Comparison of ENCODE assay signal across 18 mouse cellular contexts in the genomic region with DNA sequence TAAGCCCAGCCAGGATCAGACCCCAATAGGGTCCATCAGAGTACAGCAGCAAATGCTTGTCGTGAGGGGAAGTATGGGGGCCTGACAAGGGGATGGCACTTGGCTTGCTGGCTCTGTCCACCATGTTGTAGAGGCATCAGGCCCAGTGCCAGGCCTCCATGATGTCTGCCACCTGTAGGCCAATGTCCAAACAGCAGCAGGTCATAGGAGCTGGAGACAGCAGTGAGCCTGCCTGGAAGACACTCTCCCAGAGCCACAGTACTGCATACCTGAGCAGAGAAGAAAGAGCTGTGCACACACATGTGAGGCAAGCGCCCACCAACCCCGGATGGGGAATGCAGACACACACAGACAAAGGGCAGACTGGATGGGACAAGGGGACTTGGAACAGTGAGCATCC. TPM values are rescaled to one million over a fixed set of nuclear protein-coding genes. Genes with fewer than 3 reads are reported as not detected.
DNase-seq lines count a peak whose midpoint lies in the region; ATAC-seq and TF ChIP-seq lines count a peak whose summit lies in the region.
"Had no signal": no experiment of that assay in that cellular context is flagged by ENCODE, and none has a peak within 500 bp of the region (broad histone marks: within the 10 kb centered on the region; RNA-seq: fewer than 3 reads in every experiment).

No protein-coding gene starts in this region.

- 0 out of 2 replicates have a peak, but pooled peaks have one; percentile 20 for TF ChIP-seq CTCF in lung, embryonic 14.5 days (IDR thresholded peaks at IDR 0.05; ENCODE audit: low read depth)

- H3K4me1 ChIP-seq in kidney, embryonic 16.5 days (ENCODE audit: insufficient read depth, low read length): peaks cover 8% of the 10 kb centered on the region
- no peaks in the 10 kb centered on the region for H3K4me1 ChIP-seq in lung, embryonic 14.5 days (ENCODE audit: insufficient read depth)
- H3K4me1 ChIP-seq in embryonic facial prominence, embryonic 10.5 days: peaks cover 20% of the 10 kb centered on the region; the same call in 1 of the 2 replicates
- H3K4me1 ChIP-seq: heart, embryonic 13.5 days; limb, embryonic 12.5 days; neural tube, embryonic 12.5 days had no signal

- H3K27me3 ChIP-seq in kidney, embryonic 16.5 days (ENCODE audit: insufficient read depth, low read length): no peaks in the 10 kb centered on the region
- no peaks in the 10 kb centered on the region for H3K27me3 ChIP-seq in lung, embryonic 14.5 days (ENCODE audit: insufficient read depth, low read length)
- peaks cover 12% of the 10 kb centered on the region; the same call in 1 of the 2 replicates for H3K27me3 ChIP-seq in embryonic facial prominence, embryonic 10.5 days (replicated peaks; ENCODE audit: low read depth, poor library complexity, severe bottlenecking)
- H3K27me3 ChIP-seq: neural tube, embryonic 12.5 days had no signal

- H3K9me3 ChIP-seq in kidney, embryonic 16.5 days (ENCODE audit: low read length): no peaks in the 10 kb centered on the region
- H3K9me3 ChIP-seq in lung, embryonic 14.5 days (ENCODE audit: low read depth, low read length): no peaks in the 10 kb centered on the region
- H3K9me3 ChIP-seq in embryonic facial prominence, embryonic 10.5 days: no peaks in the 10 kb centered on the region
- H3K9me3 ChIP-seq: heart, embryonic 13.5 days; limb, embryonic 12.5 days; neural tube, embryonic 12.5 days had no signal

- no peak overlapping the region for H3K9ac ChIP-seq in kidney, embryonic 16.5 days (replicated peaks; ENCODE audit: low read length)
- H3K9ac ChIP-seq in lung, embryonic 14.5 days: no peak overlapping the region
- H3K9ac ChIP-seq: heart, embryonic 13.5 days; limb, embryonic 12.5 days; neural tube, embryonic 12.5 days had no signal

- H3K27ac ChIP-seq in kidney, embryonic 16.5 days (ENCODE audit: low read length): no peak overlapping the region
- H3K27ac ChIP-seq in lung, embryonic 14.5 days (ENCODE audit: low read depth): no peak overlapping the region
- H3K27ac ChIP-seq in embryonic facial prominence, embryonic 10.5 days (replicated peaks): no peak overlapping the region
- H3K27ac ChIP-seq: heart, embryonic 13.5 days; limb, embryonic 12.5 days; neural tube, embryonic 12.5 days had no signal

- no peak for ATAC-seq in kidney, embryonic 16.5 days (ENCODE audit: low FRiP score, low TSS enrichment)
- no peak for ATAC-seq in lung, embryonic 14.5 days (ENCODE audit: insufficient read depth)
- ATAC-seq: CD4-positive, CD25-positive, alpha-beta regulatory T cell, adult 4 months; forebrain, embryonic 16.5 days; hindbrain, embryonic 16.5 days had no signal

- no peak overlapping the region for H3K4me2 ChIP-seq in kidney, embryonic 16.5 days (replicated peaks; ENCODE audit: low read depth, low read length)
- no peak overlapping the region for H3K4me2 ChIP-seq in lung, embryonic 14.5 days
- H3K4me2 ChIP-seq: heart, embryonic 13.5 days; limb, embryonic 12.5 days; neural tube, embryonic 12.5 days had no signal

- peak; percentile 28 for DNase-seq in kidney, adult 11 months
- no peak for DNase-seq in lung, embryonic 14.5 days
- DNase-seq in lung, postnatal 36 days: no peak
- peak; percentile 33 for DNase-seq in ES-CJ7 (ENCODE audit: low read depth, low spot score)
- DNase-seq in kidney, postnatal 36 days: peak; percentile 35 to 70
- no peak for DNase-seq in embryonic facial prominence, embryonic 10.5 days (ENCODE audit: low spot score)
- DNase-seq: heart, postnatal 36 days; right cerebral cortex, postnatal 25 days; thymus, postnatal 25 days had no signal

- no peaks in the 10 kb centered on the region for H3K36me3 ChIP-seq in kidney, embryonic 16.5 days (ENCODE audit: insufficient read depth, low read length)
- no peaks in the 10 kb centered on the region for H3K36me3 ChIP-seq in lung, embryonic 14.5 days (ENCODE audit: insufficient read depth)
- H3K36me3 ChIP-seq in embryonic facial prominence, embryonic 10.5 days (replicated peaks): no peaks in the 10 kb centered on the region
- H3K36me3 ChIP-seq: heart, embryonic 13.5 days; limb, embryonic 12.5 days; neural tube, embryonic 12.5 days had no signal

- WGBS in kidney, embryonic 16.5 days: 84% methylated on average over 3 of the region's 3 CpGs
- WGBS in lung, embryonic 14.5 days: 66% methylated on average over 3 of the region's 3 CpGs
- 86% methylated on average over 3 of the region's 3 CpGs for WGBS in embryonic facial prominence, embryonic 10.5 days

- no peak overlapping the region for H3K4me3 ChIP-seq in kidney, embryonic 16.5 days (ENCODE audit: low read length)
- no peak overlapping the region for H3K4me3 ChIP-seq in lung, embryonic 14.5 days (ENCODE audit: low read depth, low read length)
- H3K4me3 ChIP-seq in embryonic facial prominence, embryonic 10.5 days: no peak overlapping the region
- H3K4me3 ChIP-seq: erythroblast, embryonic 14.5 days; heart, embryonic 13.5 days; limb, embryonic 12.5 days; neural tube, embryonic 12.5 days had no signal

RNA-seq across cellular contexts. Expression of gene Slc22a12, which starts 55.4 kb away (rescaled TPM):
- 27.4 and 27.7 TPM in 2 replicates for polyA plus RNA-seq in kidney, embryonic 16.5 days (2015; fragmentation: Nextera tagmentation; extraction: Ambion mirVana)
- polyA plus RNA-seq in lung, embryonic 14.5 days (2014; fragmentation: Nextera tagmentation; extraction: Ambion mirVana): not detected in 2 replicates
- polyA plus RNA-seq in embryonic facial prominence, embryonic 10.5 days (2016; fragmentation: Nextera tagmentation; extraction: Ambion mirVana): not detected in 2 replicates
- polyA plus RNA-seq: CD4-positive, CD25-positive, alpha-beta regulatory T cell, adult 4 months; erythroblast, embryonic 14.5 days; forebrain, embryonic 16.5 days; heart, embryonic 13.5 days; hindbrain, embryonic 16.5 days; limb, embryonic 12.5 days; liver, embryonic 16.5 days; neural tube, embryonic 12.5 days had no signal

Comparison
In these comparisons a context has a peak if more than half of its experiments do, and no peak if none do; other contexts are left out.
1. DNase-seq: peak in kidney, adult 11 months (single experiment), ES-CJ7 (single experiment) and kidney, postnatal 36 days (2 of 2); none in lung, embryonic 14.5 days (single experiment), lung, postnatal 36 days (single experiment) and embryonic facial prominence, embryonic 10.5 days (single experiment).
2. RNA of gene Slc22a12, which starts 55.4 kb away (polyA plus RNA-seq): 27.4 to 27.7 TPM in kidney, embryonic 16.5 days; not detected in lung, embryonic 14.5 days and not detected in embryonic facial prominence, embryonic 10.5 days; every median in the first group is over 10 times any median in the second.